Mouse (Mus musculus) pancreas, adult 10 weeks (tissue): ENCODE results near the gene Gimap3. TPM values are rescaled to one million over a fixed set of nuclear protein-coding genes. Genes with fewer than 3 reads are reported as not detected.

Experiments used
- polyA plus RNA-seq: library from polyadenylated mRNA; stranded (reverse); fragments of 350-450 nt; fragmentation: Illumina TruSeq; extraction: RNeasy Lipid Tissue Mini Kit (QIAGEN cat#74804); gene quantifications from one replicate; pipeline ENCODE4 v1.2.3, GENCODE M21; 2015; ENCODE audit warnings: low read depth, low replicate concordance; ENCODE audit not compliant: insufficient read depth

The Gimap3 gene
- 2.9 TPM for polyA plus RNA-seq

DNA sequence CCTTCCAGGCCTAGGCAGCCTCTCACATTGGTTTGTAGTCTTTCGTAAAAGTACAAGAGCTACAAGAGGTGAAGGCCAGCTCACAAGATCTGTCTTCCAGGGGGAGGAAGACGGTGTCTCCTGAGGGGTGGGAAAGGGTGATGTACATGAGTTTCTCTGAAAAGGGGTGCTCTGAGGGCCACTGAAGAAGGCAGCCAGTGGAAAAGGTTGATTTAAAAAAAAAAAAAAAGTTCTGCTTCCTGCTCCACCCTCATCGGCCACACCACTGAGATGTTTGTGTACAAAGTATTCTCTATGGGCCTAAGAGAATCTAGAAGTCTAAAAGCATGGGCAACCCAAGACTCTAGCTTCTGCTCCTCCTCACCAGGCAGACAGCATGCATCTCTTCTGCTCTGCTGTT is at the start of gene Gimap3:
Gene Gimap3, minus strand, starts transcription at position 156 of the 400 bp plus-strand sequence.

DNA sequence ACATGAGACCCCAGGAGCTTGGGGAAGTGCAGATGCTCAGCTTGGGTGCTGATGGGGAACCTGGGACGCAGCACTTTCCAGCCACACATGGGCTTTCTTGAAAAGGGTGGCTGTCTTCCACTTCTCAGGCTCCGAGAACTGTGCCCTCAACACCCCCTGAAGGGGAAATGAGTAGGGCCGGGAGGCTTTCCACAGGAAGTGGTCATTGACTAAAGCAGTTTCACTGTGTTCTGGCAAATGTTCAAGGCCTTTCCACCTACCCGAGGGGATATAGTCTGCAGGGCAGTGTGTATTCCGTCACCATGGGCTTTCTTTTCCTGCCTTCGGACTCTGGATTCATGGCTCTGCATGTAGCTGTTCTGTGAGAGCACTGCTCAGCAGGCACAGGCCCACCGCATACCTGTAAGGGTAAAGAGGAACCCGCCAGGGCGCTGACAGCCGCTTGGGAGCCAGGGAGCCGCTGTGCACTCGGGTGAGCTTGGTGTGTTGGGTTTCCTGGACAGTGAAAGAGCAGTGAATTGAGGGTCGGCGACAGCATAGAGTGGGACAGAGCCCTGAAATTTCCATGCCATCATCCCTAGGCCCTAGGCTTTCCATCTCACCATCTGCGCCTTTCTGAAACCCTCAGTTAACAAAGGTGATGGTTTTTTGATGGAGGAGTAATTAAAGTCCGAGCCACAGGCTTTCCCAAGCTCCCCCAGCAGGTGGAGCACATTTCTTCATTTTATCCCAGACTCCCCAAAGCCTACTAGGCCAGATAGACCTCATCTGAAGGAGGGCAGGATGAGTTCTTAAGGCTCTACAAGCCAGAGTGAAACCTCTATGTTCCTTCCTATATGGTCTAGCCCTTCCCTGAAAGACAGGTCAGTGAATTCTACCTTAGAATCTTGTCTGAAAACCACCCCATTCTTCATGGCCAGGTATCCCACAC is 24.4 kb downstream of the Gimap3 start, which contains the start of gene Gimap5:
Gene Gimap5, plus strand, starts transcription at position 239 of the 931 bp plus-strand sequence.

DNA sequence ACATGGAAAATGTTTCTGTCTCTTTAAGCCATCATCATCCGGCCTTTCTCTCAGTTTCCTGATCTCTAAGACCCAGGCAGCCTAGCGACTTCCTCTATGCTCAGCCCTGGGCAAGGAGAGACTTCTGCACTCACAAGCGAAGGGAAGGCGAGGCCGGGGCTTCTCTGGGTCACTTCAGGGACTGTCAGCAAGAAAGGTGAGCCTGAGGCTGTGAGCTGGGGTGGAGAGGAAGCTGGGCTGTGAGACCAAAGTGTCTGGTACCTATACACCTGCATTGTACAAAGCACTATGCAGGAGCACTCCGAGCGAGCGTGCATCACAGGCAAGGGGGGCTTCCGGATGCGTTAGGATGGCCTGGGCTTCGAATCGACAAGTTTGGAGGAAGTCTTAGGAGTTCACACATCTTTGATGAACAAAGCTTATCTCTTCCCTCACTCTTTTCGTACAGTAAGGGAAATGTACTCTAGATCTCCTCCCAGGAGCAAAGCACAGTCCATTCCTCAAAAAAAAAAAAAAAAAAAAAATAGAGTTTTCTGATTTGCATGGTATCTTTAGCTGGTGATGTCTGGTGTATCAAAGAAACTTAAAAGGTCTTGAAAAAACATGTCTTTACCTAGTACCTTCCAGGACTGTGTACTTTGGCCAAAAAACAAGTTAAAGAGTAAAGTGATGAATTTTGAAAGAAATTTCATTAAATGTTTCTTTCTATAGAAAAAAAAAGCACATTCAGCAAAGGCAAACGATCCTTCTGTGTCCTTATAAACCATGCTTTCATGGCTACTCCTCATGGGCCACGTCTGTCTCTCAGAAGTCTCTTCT is 31.5 kb downstream of the Gimap3 start, which contains the start of gene Gimap1:
Gene Gimap1, plus strand, starts transcription at position 94 of the 819 bp plus-strand sequence.

DNA sequence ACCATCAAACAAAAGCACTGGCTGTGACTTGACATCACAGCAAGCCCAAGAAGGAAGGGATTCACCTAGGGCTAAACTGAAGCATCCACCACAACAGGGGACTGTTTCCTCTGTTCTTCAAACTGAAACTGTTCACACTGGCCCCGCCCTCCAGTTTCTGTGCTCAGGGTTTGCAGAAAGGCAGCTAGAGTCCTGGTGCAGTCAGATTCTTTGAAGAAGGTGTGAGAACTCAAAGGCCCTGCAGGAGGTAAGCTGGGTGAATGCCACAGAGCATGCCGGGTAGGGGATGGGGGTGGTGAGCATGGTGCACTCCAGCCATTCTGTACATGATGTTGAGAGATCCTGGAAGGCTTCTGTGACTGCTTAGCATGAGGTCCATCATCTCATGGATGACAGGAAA is 52.2 kb downstream of the Gimap3 start, which contains the start of the genes Gm28053 and Gimap7:
Gene Gm28053, plus strand, starts transcription at position 153 of the 400 bp plus-strand sequence.
Gene Gimap7, plus strand, starts transcription at position 167 of the 400 bp plus-strand sequence.

Other genes with a start within 250 kb of the Gimap3 start
- gene Atp6v0e2, start 233.2 kb downstream of the Gimap3 start, polyA plus RNA-seq = 9.6 TPM
- 2.2 TPM for gene Lrrc61, start 216.1 kb downstream of the Gimap3 start, polyA plus RNA-seq
- 112 TPM for gene Rarres2, start 198.1 kb downstream of the Gimap3 start, polyA plus RNA-seq
- not detected for gene Gm45021, start 181.2 kb downstream of the Gimap3 start, polyA plus RNA-seq
- 4.4 TPM for gene Repin1, start 177.0 kb downstream of the Gimap3 start, polyA plus RNA-seq
- gene Gm44965, start 176.9 kb downstream of the Gimap3 start, polyA plus RNA-seq = not detected
- gene Zfp775, start 168.8 kb downstream of the Gimap3 start, polyA plus RNA-seq = 0.96 TPM
- gene AI854703, start 144.1 kb downstream of the Gimap3 start, polyA plus RNA-seq = not detected
- gene Gimap8, start 123.6 kb downstream of the Gimap3 start, polyA plus RNA-seq = 4.8 TPM
- gene Gimap9, start 94.7 kb downstream of the Gimap3 start, polyA plus RNA-seq = 4.9 TPM
- 21.8 TPM for gene Gimap4, start 86.3 kb downstream of the Gimap3 start, polyA plus RNA-seq
- 20.6 TPM for gene Gimap6, start 62.6 kb downstream of the Gimap3 start, polyA plus RNA-seq
- gene Gm28053, start 52.2 kb downstream of the Gimap3 start, polyA plus RNA-seq = not detected
- not detected for gene Gimap7, start 52.2 kb downstream of the Gimap3 start, polyA plus RNA-seq
- gene Gimap1, start 31.8 kb downstream of the Gimap3 start, polyA plus RNA-seq = 4.0 TPM
- 4.9 TPM for gene Gimap5, start 24.7 kb downstream of the Gimap3 start, polyA plus RNA-seq
- gene Tmem176a, start 70.1 kb upstream of the Gimap3 start, polyA plus RNA-seq = 37.5 TPM
- gene Tmem176b, start 70.6 kb upstream of the Gimap3 start, polyA plus RNA-seq = 73.9 TPM
- gene Aoc1, start 102.0 kb upstream of the Gimap3 start, polyA plus RNA-seq = not detected
- not detected for gene 1600015I10Rik, start 159.0 kb upstream of the Gimap3 start, polyA plus RNA-seq
- not detected for gene Doxl2, start 204.1 kb upstream of the Gimap3 start, polyA plus RNA-seq
- not detected for gene Svs1, start 216.0 kb upstream of the Gimap3 start, polyA plus RNA-seq